Mouse (Mus musculus) cerebellum, adult 8-10 months (tissue): ENCODE data around the gene Il17d.

Experiments
- DNase-seq: peaks from one replicate; pipeline ENCODE4 v3.0.0; 2022

Il17d gene

GRCm38 (mm10) chr14:57535646-57536045 is 11.1 kb downstream of the Il17d start:
- no peak for DNase-seq

GRCm38 (mm10) chr14:57536820-57537219 is 12.2 kb downstream of the Il17d start:
- no peak for DNase-seq

- DNase-seq = no peak
Measured at GRCm38 (mm10) chr14:57537261-57538015, 12.9 kb downstream of the Il17d start.

GRCm38 (mm10) chr14:57540683-57541082 is 16.1 kb downstream of the Il17d start:
- no peak for DNase-seq

- no peak for DNase-seq
Measured at GRCm38 (mm10) chr14:57542231-57542630, 17.7 kb downstream of the Il17d start.

- no peak for DNase-seq
Measured at GRCm38 (mm10) chr14:57543420-57544039, 19.0 kb downstream of the Il17d start.

- DNase-seq = no peak
Measured at GRCm38 (mm10) chr14:57545526-57545925, 20.9 kb downstream of the Il17d start.

- DNase-seq = no peak
Measured at GRCm38 (mm10) chr14:57546131-57546530, 21.6 kb downstream of the Il17d start.

GRCm38 (mm10) chr14:57546557-57547021 is 22.0 kb downstream of the Il17d start:
- no peak for DNase-seq

- no peak for DNase-seq
Measured at GRCm38 (mm10) chr14:57547062-57547461, 22.5 kb downstream of the Il17d start.

- no peak for DNase-seq
Measured at GRCm38 (mm10) chr14:57552945-57553344, 28.4 kb downstream of the Il17d start.

GRCm38 (mm10) chr14:57554434-57554833 is 29.9 kb downstream of the Il17d start:
- no peak for DNase-seq

- peak; percentile 28 for DNase-seq
Measured at GRCm38 (mm10) chr14:57555471-57556070, 31.0 kb downstream of the Il17d start.

GRCm38 (mm10) chr14:57556922-57557321 is 32.3 kb downstream of the Il17d start:
- DNase-seq = no peak

- DNase-seq = no peak
Measured at GRCm38 (mm10) chr14:57565626-57566025, 41.0 kb downstream of the Il17d start.

- DNase-seq = peak; percentile 96
Measured at GRCm38 (mm10) chr14:57571155-57572133, 46.9 kb downstream of the Il17d start, which contains the start of gene Eef1akmt1. Eef1akmt1 (minus strand) TSS chr14:57571612.

- no peak for DNase-seq
Measured at GRCm38 (mm10) chr14:57574792-57575587, 50.4 kb downstream of the Il17d start.

- no peak for DNase-seq
Measured at GRCm38 (mm10) chr14:57576364-57577060, 51.9 kb downstream of the Il17d start.

GRCm38 (mm10) chr14:57591830-57592229 is 67.3 kb downstream of the Il17d start:
- no peak for DNase-seq
